Mouse (Mus musculus): ENCODE measurements around the gene Carmil1.

GRCm38 (mm10) chr13:24287381-24287780 is 6.8 kb upstream of the Carmil1 start:
- TF ChIP-seq CTCF (IDR thresholded peaks at IDR 0.05; ENCODE audit: low read depth, low read length), result no peak
- TF ChIP-seq POLR2A (IDR thresholded peaks at IDR 0.05; ENCODE audit: insufficient read depth, low read length), result no peak
- no peak for TF ChIP-seq EP300 (IDR thresholded peaks at IDR 0.05; ENCODE audit: insufficient read depth, low read depth, low read length)

All from ES-Bruce4 (cell line).